Mouse (Mus musculus): ENCODE measurements around the gene Lrrc61. TPM values are rescaled to one million over a fixed set of nuclear protein-coding genes. Genes with fewer than 3 reads are reported as not detected.
A peak's percentile ranks its signal among the peaks of the same experiment; 100 is the strongest.

The Lrrc61 gene
- polyA plus RNA-seq, 1 experiment, result 35.3 TPM

- WGBS, result 22% methylated on average over 3 of the region's 3 CpGs
- Histone ChIP-seq H3K27me3 (replicated peaks; ENCODE audit: control insufficient read depth, insufficient read depth, low read length) (no peaks in the 10 kb centered on the region), H3K36me3 (ENCODE audit: control insufficient read depth, insufficient read depth, low read length) (no peaks in the 10 kb centered on the region), H3K27ac (ENCODE audit: insufficient read depth, low read depth, low read length) (peak overlapping the region; percentile 6), H3K4me3 (ENCODE audit: insufficient read depth, low read depth, low read length) (no peak overlapping the region), H3K4me1 (ENCODE audit: control insufficient read depth, insufficient read depth, low read length) (peaks cover 16% of the 10 kb centered on the region)
- peak; percentile 66 for DNase-seq
- TF ChIP-seq POLR2A (IDR thresholded peaks at IDR 0.05; ENCODE audit: low read depth, low read length) (no peak), CTCF (conservative IDR thresholded peaks at IDR 0.05; ENCODE audit: insufficient read depth, insufficient read length, low read depth, low read length) (no peak)
These were observed 36.7 kb downstream of the Lrrc61 start for GRCm38 (mm10) chr6:48591221-48591845.

- Histone ChIP-seq H3K4me3 (ENCODE audit: insufficient read depth, low read depth, low read length) (no peak overlapping the region), H3K27me3 (replicated peaks; ENCODE audit: control insufficient read depth, insufficient read depth, low read length) (no peaks in the 10 kb centered on the region), H3K4me1 (ENCODE audit: control insufficient read depth, insufficient read depth, low read length) (peaks cover 16% of the 10 kb centered on the region), H3K27ac (ENCODE audit: insufficient read depth, low read depth, low read length) (no peak overlapping the region), H3K36me3 (ENCODE audit: control insufficient read depth, insufficient read depth, low read length) (no peaks in the 10 kb centered on the region)
- 83% methylated on average over 6 of the region's 6 CpGs for WGBS
- TF ChIP-seq CTCF (conservative IDR thresholded peaks at IDR 0.05; ENCODE audit: insufficient read depth, insufficient read length, low read depth, low read length) (no peak), POLR2A (IDR thresholded peaks at IDR 0.05; ENCODE audit: low read depth, low read length) (no peak)
- no peak for DNase-seq
These were observed 37.3 kb downstream of the Lrrc61 start for GRCm38 (mm10) chr6:48591871-48592270.

GRCm38 (mm10) chr6:48593158-48594042 lies 38.8 kb downstream of the Lrrc61 start, which contains the start of the genes Repin1 and Gm44965:
Gene Repin1 (plus strand): TSS chr6:48593883.
Gene Gm44965 (plus strand): TSS chr6:48593941.
- peak within 1 kb of the TSS; percentile 97 for H3K27ac ChIP-seq (ENCODE audit: insufficient read depth, low read depth, low read length)
- WGBS, result 7% methylated on average over 45 of the region's 45 CpGs
- peaks cover 2% of the 10 kb centered on the region for H3K36me3 ChIP-seq (ENCODE audit: control insufficient read depth, insufficient read depth, low read length)

GRCm38 (mm10) chr6:48594043-48594738 lies 39.6 kb downstream of the Lrrc61 start:
- peak; percentile 76 for DNase-seq
- H3K4me1 ChIP-seq (ENCODE audit: control insufficient read depth, insufficient read depth, low read length), result peaks cover 16% of the 10 kb centered on the region
- TF ChIP-seq CTCF (conservative IDR thresholded peaks at IDR 0.05; ENCODE audit: insufficient read depth, insufficient read length, low read depth, low read length) (no peak), POLR2A (IDR thresholded peaks at IDR 0.05; ENCODE audit: low read depth, low read length) (no peak)
- peak overlapping the region; percentile 97 for H3K27ac ChIP-seq (ENCODE audit: insufficient read depth, low read depth, low read length)
- peaks cover 2% of the 10 kb centered on the region for H3K36me3 ChIP-seq (ENCODE audit: control insufficient read depth, insufficient read depth, low read length)
- H3K27me3 ChIP-seq (replicated peaks; ENCODE audit: control insufficient read depth, insufficient read depth, low read length), result no peaks in the 10 kb centered on the region
- under 1% methylated on average over 40 of the region's 41 CpGs for WGBS
- H3K4me3 ChIP-seq (ENCODE audit: insufficient read depth, low read depth, low read length), result peak overlapping the region; percentile 97

More at GRCm38 (mm10) chr6:48593158-48594042, 38.8 kb downstream of the Lrrc61 start, which contains the start of the genes Repin1 and Gm44965:
- peak; percentile 98 for DNase-seq
- peak within 1 kb of the TSS; percentile 97 for H3K4me3 ChIP-seq (ENCODE audit: insufficient read depth, low read depth, low read length)
- H3K4me1 ChIP-seq (ENCODE audit: control insufficient read depth, insufficient read depth, low read length), result peaks cover 16% of the 10 kb centered on the region
- H3K27me3 ChIP-seq (replicated peaks; ENCODE audit: control insufficient read depth, insufficient read depth, low read length), result no peaks in the 10 kb centered on the region
- TF ChIP-seq POLR2A (IDR thresholded peaks at IDR 0.05; ENCODE audit: low read depth, low read length) (peak; percentile 55), CTCF (conservative IDR thresholded peaks at IDR 0.05; ENCODE audit: insufficient read depth, insufficient read length, low read depth, low read length) (peak; percentile 49)

GRCm38 (mm10) chr6:48595278-48595677 lies 40.7 kb downstream of the Lrrc61 start:
- peaks cover 18% of the 10 kb centered on the region for H3K4me1 ChIP-seq (ENCODE audit: control insufficient read depth, insufficient read depth, low read length)
- DNase-seq, result peak; percentile 36
- 0 out of 2 replicates have a peak overlapping the region, but pooled peaks have one; percentile 5 for H3K27ac ChIP-seq (ENCODE audit: insufficient read depth, low read depth, low read length)
- H3K36me3 ChIP-seq (ENCODE audit: control insufficient read depth, insufficient read depth, low read length), result peaks cover 2% of the 10 kb centered on the region
- no peaks in the 10 kb centered on the region for H3K27me3 ChIP-seq (replicated peaks; ENCODE audit: control insufficient read depth, insufficient read depth, low read length)
- TF ChIP-seq POLR2A (IDR thresholded peaks at IDR 0.05; ENCODE audit: low read depth, low read length) (no peak), CTCF (conservative IDR thresholded peaks at IDR 0.05; ENCODE audit: insufficient read depth, insufficient read length, low read depth, low read length) (no peak)
- WGBS, result 29% methylated on average over 1 of the region's 1 CpGs
- peak overlapping the region; percentile 97 for H3K4me3 ChIP-seq (ENCODE audit: insufficient read depth, low read depth, low read length)

GRCm38 (mm10) chr6:48596545-48597232 lies 42.1 kb downstream of the Lrrc61 start:
- H3K27ac ChIP-seq (ENCODE audit: insufficient read depth, low read depth, low read length), result no peak overlapping the region
- 95% methylated on average over 45 of the region's 45 CpGs for WGBS
- peaks cover 2% of the 10 kb centered on the region for H3K36me3 ChIP-seq (ENCODE audit: control insufficient read depth, insufficient read depth, low read length)

More at GRCm38 (mm10) chr6:48596545-48597232, 42.1 kb downstream of the Lrrc61 start:
- no peak for DNase-seq
- no peak for TF ChIP-seq CTCF (conservative IDR thresholded peaks at IDR 0.05; ENCODE audit: insufficient read depth, insufficient read length, low read depth, low read length)
- no peak for TF ChIP-seq POLR2A (IDR thresholded peaks at IDR 0.05; ENCODE audit: low read depth, low read length)
- no peaks in the 10 kb centered on the region for H3K27me3 ChIP-seq (replicated peaks; ENCODE audit: control insufficient read depth, insufficient read depth, low read length)
- peaks cover 19% of the 10 kb centered on the region for H3K4me1 ChIP-seq (ENCODE audit: control insufficient read depth, insufficient read depth, low read length)
- H3K4me3 ChIP-seq (ENCODE audit: insufficient read depth, low read depth, low read length), result no peak overlapping the region
